Comparison of ENCODE assay signal across 17 mouse cellular contexts in the genomic region with DNA sequence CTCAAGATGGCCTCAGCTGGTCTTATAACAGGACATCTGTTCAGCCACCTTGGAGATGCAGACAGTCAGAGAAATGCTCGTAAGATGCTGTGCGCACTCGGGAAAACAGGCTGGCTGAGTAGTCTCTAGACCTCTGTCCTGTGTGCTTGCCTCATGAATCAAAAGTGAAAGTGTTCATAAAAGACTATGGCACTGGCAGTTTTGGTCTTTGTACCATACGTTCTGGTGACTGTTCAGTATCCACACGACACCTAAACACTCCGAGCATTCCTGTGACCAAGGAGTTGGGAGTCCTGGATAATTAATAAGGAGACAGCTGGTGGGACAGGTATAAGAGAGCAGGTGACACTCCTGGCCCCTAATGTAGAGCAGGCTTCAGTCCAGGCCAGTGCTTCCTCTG. TPM values are rescaled to one million over a fixed set of nuclear protein-coding genes. Genes with fewer than 3 reads are reported as not detected.
A peak's percentile ranks its signal among the peaks of the same experiment; 100 is the strongest.
DNase-seq lines count a peak whose midpoint lies in the region; ATAC-seq and TF ChIP-seq lines count a peak whose summit lies in the region.
"Had no signal": no experiment of that assay in that cellular context is flagged by ENCODE, and none has a peak within 500 bp of the region (broad histone marks: within the 10 kb centered on the region; RNA-seq: fewer than 3 reads in every experiment).

No protein-coding gene starts in this region.

- TF ChIP-seq EP300 in liver, postnatal 0 days (IDR thresholded peaks at IDR 0.05; ENCODE audit: low read depth) = no peak

- H3K9me3 ChIP-seq in heart, embryonic 10.5 days = no peaks in the 10 kb centered on the region
- H3K9me3 ChIP-seq in liver, postnatal 0 days (ENCODE audit: low read length) = no peaks in the 10 kb centered on the region
- H3K9me3 ChIP-seq: forebrain, embryonic 12.5 days; liver, embryonic 13.5 days had no signal

- no peak overlapping the region for H3K4me3 ChIP-seq in heart, embryonic 10.5 days
- no peak overlapping the region for H3K4me3 ChIP-seq in liver, adult 2 months (ENCODE audit: insufficient read depth, low read depth, low read length)
- H3K4me3 ChIP-seq in liver, postnatal 0 days (ENCODE audit: low read depth, low read length) = no peak overlapping the region
- peak overlapping the region; percentile 32 for H3K4me3 ChIP-seq in bone marrow macrophage, adult 2 months (ENCODE audit: insufficient read depth, low read length)
- H3K4me3 ChIP-seq: forebrain, embryonic 12.5 days; liver, embryonic 13.5 days had no signal

- no peaks in the 10 kb centered on the region for H3K27me3 ChIP-seq in heart, embryonic 10.5 days (ENCODE audit: insufficient read depth, poor library complexity, severe bottlenecking)
- no peaks in the 10 kb centered on the region for H3K27me3 ChIP-seq in liver, adult 2 months (ENCODE audit: control insufficient read depth, insufficient read depth, low read length)
- no peaks in the 10 kb centered on the region for H3K27me3 ChIP-seq in liver, postnatal 0 days (ENCODE audit: insufficient read depth, low read length)

- TF ChIP-seq POLR2A in liver, adult 2 months (IDR thresholded peaks at IDR 0.05; ENCODE audit: extremely low read depth, insufficient read depth, low read length) = no peak
- no peak for TF ChIP-seq POLR2A in bone marrow macrophage, adult 2 months (IDR thresholded peaks at IDR 0.05; ENCODE audit: borderline replicate concordance, low read depth, low read length)

- DNase-seq in heart, embryonic 10.5 days (ENCODE audit: low spot score) = no peak
- no peak for DNase-seq in heart, adult 18-20 months
- peak; percentile 63 for DNase-seq in liver, adult 2 months (ENCODE audit: extremely low read depth, low read depth, low spot score)
- no peak for DNase-seq in liver, postnatal 0 days
- DNase-seq in urinary bladder, postnatal 14 days (ENCODE audit: low spot score) = no peak
- no peak for DNase-seq in frontal cortex, postnatal 36 days (ENCODE audit: low spot score in 2 of 2)
- DNase-seq: adrenal gland, postnatal 10 days; cerebellum, adult 2 months; gastrocnemius, postnatal 36 days; kidney, postnatal 4 days; liver, embryonic 13.5 days; midbrain, embryonic 14.5 days; thymus, adult 18-20 months had no signal

- no peak overlapping the region for H3K9ac ChIP-seq in liver, adult 2 months (ENCODE audit: low read depth, low read length)
- no peak overlapping the region for H3K9ac ChIP-seq in liver, postnatal 0 days (replicated peaks)
- H3K9ac ChIP-seq: forebrain, embryonic 12.5 days; liver, embryonic 13.5 days had no signal

- peak overlapping the region; percentile 56; the same call in 1 of the 2 replicates for H3K27ac ChIP-seq in heart, embryonic 10.5 days
- H3K27ac ChIP-seq in liver, adult 2 months (replicated peaks; ENCODE audit: insufficient read depth, low read depth, low read length) = peak overlapping the region; percentile 64; the same call in 1 of the 2 replicates
- no peak overlapping the region for H3K27ac ChIP-seq in liver, postnatal 0 days (ENCODE audit: low read depth)
- peak overlapping the region; percentile 99 for H3K27ac ChIP-seq in bone marrow macrophage, adult 2 months (ENCODE audit: insufficient read depth, low read depth, low read length)
- H3K27ac ChIP-seq: forebrain, embryonic 12.5 days had no signal

- TF ChIP-seq CTCF in liver, adult 2 months (IDR thresholded peaks at IDR 0.05; ENCODE audit: low read depth, low read length) = no peak
- TF ChIP-seq CTCF in liver, postnatal 0 days (IDR thresholded peaks at IDR 0.05; ENCODE audit: low read depth) = no peak
- TF ChIP-seq CTCF in bone marrow macrophage, adult 2 months (IDR thresholded peaks at IDR 0.05; ENCODE audit: low read depth, low read length) = no peak

- no peak for ATAC-seq in liver, postnatal 0 days
- ATAC-seq: intestine, embryonic 16.5 days had no signal

- H3K4me2 ChIP-seq in liver, postnatal 0 days (ENCODE audit: low read depth, low read length) = no peak overlapping the region
- H3K4me2 ChIP-seq: forebrain, embryonic 12.5 days; liver, embryonic 13.5 days had no signal

- H3K4me1 ChIP-seq in heart, embryonic 10.5 days = peaks cover 49% of the 10 kb centered on the region
- H3K4me1 ChIP-seq in liver, adult 2 months (ENCODE audit: control insufficient read depth, insufficient read depth, low read length) = peaks cover 22% of the 10 kb centered on the region
- peaks cover 12% of the 10 kb centered on the region for H3K4me1 ChIP-seq in liver, postnatal 0 days (ENCODE audit: insufficient read depth)
- peaks cover 84% of the 10 kb centered on the region for H3K4me1 ChIP-seq in bone marrow macrophage, adult 2 months (ENCODE audit: control insufficient read depth, insufficient read depth, low read length)

- WGBS in heart, embryonic 10.5 days = 86% methylated on average over 6 of the region's 6 CpGs
- WGBS in liver, adult 2 months = 50% methylated on average over 6 of the region's 6 CpGs
- 72% methylated on average over 6 of the region's 6 CpGs for WGBS in liver, postnatal 0 days (ENCODE audit: insufficient replicate concordance)

- peaks cover 5% of the 10 kb centered on the region; the same call in 1 of the 2 replicates for H3K36me3 ChIP-seq in heart, embryonic 10.5 days
- H3K36me3 ChIP-seq in liver, adult 2 months (ENCODE audit: control insufficient read depth, insufficient read depth, low read length) = no peaks in the 10 kb centered on the region
- H3K36me3 ChIP-seq in liver, postnatal 0 days (replicated peaks; ENCODE audit: insufficient read depth, low read length) = no peaks in the 10 kb centered on the region
- H3K36me3 ChIP-seq: liver, embryonic 13.5 days had no signal

- no peaks in the 10 kb centered on the region for H3K79me2 ChIP-seq in liver, adult 2 months (ENCODE audit: control insufficient read depth, insufficient read depth, low read length)

RNA-seq across cellular contexts. Expression of a gene that starts 16.7 kb away (rescaled TPM):
- 7.0 and 18.0 TPM in 2 replicates for polyA plus RNA-seq in heart, embryonic 10.5 days (2016; fragmentation: Nextera tagmentation; extraction: Ambion mirVana)
- 10 to 100 TPM; 20.2 to 30.1 TPM for total RNA-seq in heart, adult 18-20 months (2021)
- total RNA-seq in liver, adult 2 months (2014; rRNA removed) = 8.3 and 11.4 TPM in 2 replicates
- polyA plus RNA-seq in liver, adult 2 months (2012; rRNA removed) = 3.2 and 3.3 TPM in 2 replicates
- polyA plus RNA-seq in liver, postnatal 0 days (2015; fragmentation: Nextera tagmentation; extraction: Ambion mirVana) = 0.86 and 0.96 TPM in 2 replicates
- 86.4 and 97.2 TPM in 2 replicates for polyA plus RNA-seq in bone marrow macrophage, adult 2 months (2012; ENCODE audit: insufficient read depth, insufficient read length, missing spikeins)
- total RNA-seq: MEL had no signal
